Mouse (Mus musculus): ENCODE results near the gene Btnl1. TPM values are rescaled to one million over a fixed set of nuclear protein-coding genes. Genes with fewer than 3 reads are reported as not detected.

Btnl1 gene
- polyA plus RNA-seq, 1 experiment from 2014 or later = not detected

- 2% methylated on average over 24 of the region's 24 CpGs for WGBS
- TF ChIP-seq CTCF (IDR thresholded peaks at IDR 0.05) (no peak), EP300 (IDR thresholded peaks at IDR 0.05) (no peak)
- DNase-seq (ENCODE audit: low spot score) (peak; percentile 43), ATAC-seq (peak; percentile 49)
- no peaks in the 10 kb centered on the region for H3K9me3 ChIP-seq (ENCODE audit: low read length)
- no peaks in the 10 kb centered on the region for H3K36me3 ChIP-seq (ENCODE audit: insufficient read depth, low read length)
- H3K4me3 ChIP-seq (ENCODE audit: low read depth, low read length) = 0 out of 2 replicates have a peak overlapping the region, but pooled peaks have one; percentile 6
- H3K4me1 ChIP-seq (ENCODE audit: insufficient read depth, low read depth, low read length) = no peaks in the 10 kb centered on the region
- no peak overlapping the region for H3K9ac ChIP-seq (replicated peaks; ENCODE audit: low read depth)
- no peak overlapping the region for H3K27ac ChIP-seq (ENCODE audit: low read length)
- H3K4me2 ChIP-seq (replicated peaks; ENCODE audit: low read depth, low read length) = peak overlapping the region; percentile 33; the same call in 1 of the 2 replicates
- H3K27me3 ChIP-seq (replicated peaks; ENCODE audit: insufficient read depth, low read length) = no peaks in the 10 kb centered on the region
These were observed 15.4 kb downstream of the Btnl1 start for GRCm38 (mm10) chr17:34392321-34392720.

DNA sequence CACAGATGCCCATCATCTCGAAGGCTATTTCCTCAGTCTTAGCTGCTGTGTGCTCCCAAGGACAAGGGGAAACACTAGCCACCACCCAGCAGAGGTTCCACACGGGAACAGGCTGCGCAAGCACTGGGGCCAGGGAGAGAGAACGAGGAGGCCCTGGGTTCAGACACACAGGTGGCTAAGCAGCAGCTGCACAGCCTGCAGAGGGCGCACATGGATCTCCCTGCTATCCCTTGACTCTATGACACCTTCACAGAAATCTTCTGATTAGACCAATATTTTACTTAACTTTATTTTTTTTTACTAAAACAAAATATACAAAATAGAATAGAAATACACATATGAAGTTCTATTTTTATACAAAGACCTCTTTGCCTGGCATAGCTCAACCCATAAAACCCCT, 20.4 kb downstream of the Btnl1 start:
- WGBS = 70% methylated on average over 5 of the region's 5 CpGs
- ATAC-seq = no peak
- H3K27me3 ChIP-seq (replicated peaks; ENCODE audit: insufficient read depth, low read length) = no peaks in the 10 kb centered on the region
- no peak overlapping the region for H3K4me3 ChIP-seq (ENCODE audit: low read depth, low read length)
- no peaks in the 10 kb centered on the region for H3K4me1 ChIP-seq (ENCODE audit: insufficient read depth, low read depth, low read length)
- no peak overlapping the region for H3K4me2 ChIP-seq (replicated peaks; ENCODE audit: low read depth, low read length)
- H3K36me3 ChIP-seq (ENCODE audit: insufficient read depth, low read length) = no peaks in the 10 kb centered on the region
- H3K9me3 ChIP-seq (ENCODE audit: low read length) = no peaks in the 10 kb centered on the region
- TF ChIP-seq EP300 (IDR thresholded peaks at IDR 0.05) (no peak), CTCF (IDR thresholded peaks at IDR 0.05) (peak; percentile 24; the same call in 1 of the 2 replicates)
- no peak overlapping the region for H3K27ac ChIP-seq (ENCODE audit: low read length)
- DNase-seq (ENCODE audit: low spot score) = no peak
- no peak overlapping the region for H3K9ac ChIP-seq (replicated peaks; ENCODE audit: low read depth)

DNA sequence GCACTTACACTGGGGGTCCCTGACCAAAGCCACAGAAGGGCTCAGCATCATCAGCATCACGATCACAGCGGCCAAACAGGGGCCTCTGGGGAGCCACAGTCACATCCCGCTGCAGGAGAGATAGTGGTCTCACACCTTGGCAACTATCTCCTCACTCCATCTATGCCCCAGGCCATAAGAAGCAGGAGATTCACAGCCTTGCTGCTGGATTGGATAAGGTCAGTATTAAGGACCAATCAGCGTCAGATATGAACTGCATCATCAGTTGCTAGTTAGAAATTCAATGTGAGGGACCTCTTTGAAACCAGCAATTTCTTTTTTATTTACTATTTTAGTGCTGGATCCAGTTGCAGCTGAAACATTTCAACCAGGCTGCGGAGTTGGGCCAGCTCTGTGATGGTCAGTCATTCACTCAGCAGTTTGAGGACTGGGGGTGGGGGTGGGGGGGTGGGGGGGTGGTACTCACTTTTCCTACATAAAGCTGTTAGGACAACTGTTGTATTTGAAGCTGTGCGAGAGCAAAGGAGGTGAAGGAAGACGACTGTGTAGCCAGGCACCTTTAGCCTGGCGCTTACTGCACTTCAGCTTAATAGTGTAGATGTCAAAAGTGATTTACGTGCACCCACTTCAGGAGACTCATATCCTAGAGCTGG, 21.3 kb downstream of the Btnl1 start:
- Histone ChIP-seq H3K27me3 (replicated peaks; ENCODE audit: insufficient read depth, low read length) (no peaks in the 10 kb centered on the region), H3K27ac (ENCODE audit: low read length) (no peak overlapping the region)

DNA sequence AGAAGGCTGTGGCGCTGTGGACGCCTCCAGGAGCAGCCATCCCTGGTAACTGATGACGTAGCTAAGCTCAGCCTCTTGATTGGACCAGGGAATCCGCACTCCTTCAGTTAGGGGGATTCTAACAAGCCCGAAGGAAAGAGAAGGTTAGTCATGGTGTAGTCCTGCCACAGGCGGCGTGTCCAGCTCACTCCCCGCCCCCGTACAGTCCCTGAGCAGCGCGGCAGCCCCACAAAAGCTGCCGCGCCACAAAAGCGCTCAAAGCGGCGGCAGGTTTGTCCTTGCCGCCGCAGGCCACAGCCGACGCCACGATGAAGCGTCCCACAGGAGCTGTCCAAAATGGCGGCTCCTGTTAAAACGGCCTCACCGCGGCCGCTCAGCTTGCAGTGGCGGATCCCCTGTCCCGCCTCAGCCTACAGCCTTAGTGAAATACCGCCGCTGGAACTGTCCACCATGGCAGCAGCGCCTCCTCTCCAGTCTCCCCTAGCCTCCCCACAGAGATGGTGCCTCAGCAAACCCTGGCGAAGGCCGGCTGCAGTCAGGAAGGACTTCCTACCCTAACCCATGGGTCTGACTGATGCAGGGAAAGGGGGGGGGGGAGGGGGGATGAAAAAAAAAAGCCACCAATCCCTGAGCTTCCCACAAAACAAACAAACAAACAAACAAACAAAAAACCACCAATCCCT, 21.9 kb downstream of the Btnl1 start, which contains the start of gene BC051142:
Gene BC051142 (plus strand): TSS at position 110 of the 683 bp plus-strand sequence.
- Histone ChIP-seq H3K9ac (replicated peaks; ENCODE audit: low read depth) (0 out of 2 replicates have a peak within 1 kb of the TSS, but pooled peaks have one; percentile 39), H3K4me3 (ENCODE audit: low read depth, low read length) (peak within 1 kb of the TSS; percentile 42), H3K27me3 (replicated peaks; ENCODE audit: insufficient read depth, low read length) (no peaks in the 10 kb centered on the region), H3K27ac (ENCODE audit: low read length) (no peak within 1 kb of the TSS), H3K4me2 (replicated peaks; ENCODE audit: low read depth, low read length) (peak within 1 kb of the TSS; percentile 74), H3K4me1 (ENCODE audit: insufficient read depth, low read depth, low read length) (no peaks in the 10 kb centered on the region), H3K9me3 (ENCODE audit: low read length) (no peaks in the 10 kb centered on the region), H3K36me3 (ENCODE audit: insufficient read depth, low read length) (no peaks in the 10 kb centered on the region)
- TF ChIP-seq CTCF (IDR thresholded peaks at IDR 0.05) (no peak), EP300 (IDR thresholded peaks at IDR 0.05) (no peak)
- 7% methylated on average over 34 of the region's 34 CpGs for WGBS
- DNase-seq (ENCODE audit: low spot score) (peak; percentile 76), ATAC-seq (peak; percentile 94)

More for the DNA sequence above, 21.3 kb downstream of the Btnl1 start:
- DNase-seq (ENCODE audit: low spot score) = peak; percentile 86
- Histone ChIP-seq H3K9me3 (ENCODE audit: low read length) (no peaks in the 10 kb centered on the region), H3K36me3 (ENCODE audit: insufficient read depth, low read length) (no peaks in the 10 kb centered on the region), H3K4me3 (ENCODE audit: low read depth, low read length) (peak overlapping the region; percentile 42; the same call in 1 of the 2 replicates), H3K9ac (replicated peaks; ENCODE audit: low read depth) (no peak overlapping the region), H3K4me1 (ENCODE audit: insufficient read depth, low read depth, low read length) (no peaks in the 10 kb centered on the region), H3K4me2 (replicated peaks; ENCODE audit: low read depth, low read length) (peak overlapping the region; percentile 74)
- TF ChIP-seq CTCF (IDR thresholded peaks at IDR 0.05) (no peak), EP300 (IDR thresholded peaks at IDR 0.05) (no peak)
- ATAC-seq = peak; percentile 92
- 12% methylated on average over 9 of the region's 9 CpGs for whole genome bisulfite sequencing

DNA sequence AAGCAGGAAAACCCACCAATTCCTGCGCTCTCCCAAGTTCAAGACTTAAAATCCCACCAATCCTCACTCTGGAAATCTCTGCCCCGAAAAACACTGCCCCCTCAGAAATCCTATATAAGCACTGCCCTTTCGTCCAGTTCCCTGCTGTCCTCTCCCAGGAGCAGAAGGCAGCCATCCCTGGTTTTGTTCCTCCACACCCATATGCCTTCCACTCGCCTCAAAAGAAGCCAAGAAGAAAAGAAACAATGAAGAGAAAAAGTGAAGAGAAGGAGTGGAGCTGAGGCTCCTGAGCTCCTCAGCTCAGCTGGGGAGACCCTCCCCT, 22.4 kb downstream of the Btnl1 start:
- ATAC-seq (no peak), DNase-seq (ENCODE audit: low spot score) (no peak)
- 57% methylated on average over 4 of the region's 4 CpGs for WGBS
- Histone ChIP-seq H3K27me3 (replicated peaks; ENCODE audit: insufficient read depth, low read length) (no peaks in the 10 kb centered on the region), H3K9ac (replicated peaks; ENCODE audit: low read depth) (no peak overlapping the region), H3K4me3 (ENCODE audit: low read depth, low read length) (0 out of 2 replicates have a peak overlapping the region, but pooled peaks have one; percentile 42), H3K4me2 (replicated peaks; ENCODE audit: low read depth, low read length) (no peak overlapping the region), H3K27ac (ENCODE audit: low read length) (no peak overlapping the region), H3K9me3 (ENCODE audit: low read length) (no peaks in the 10 kb centered on the region), H3K36me3 (ENCODE audit: insufficient read depth, low read length) (no peaks in the 10 kb centered on the region), H3K4me1 (ENCODE audit: insufficient read depth, low read depth, low read length) (no peaks in the 10 kb centered on the region)
- TF ChIP-seq CTCF (IDR thresholded peaks at IDR 0.05) = no peak
- TF ChIP-seq EP300 (IDR thresholded peaks at IDR 0.05) = no peak

DNA sequence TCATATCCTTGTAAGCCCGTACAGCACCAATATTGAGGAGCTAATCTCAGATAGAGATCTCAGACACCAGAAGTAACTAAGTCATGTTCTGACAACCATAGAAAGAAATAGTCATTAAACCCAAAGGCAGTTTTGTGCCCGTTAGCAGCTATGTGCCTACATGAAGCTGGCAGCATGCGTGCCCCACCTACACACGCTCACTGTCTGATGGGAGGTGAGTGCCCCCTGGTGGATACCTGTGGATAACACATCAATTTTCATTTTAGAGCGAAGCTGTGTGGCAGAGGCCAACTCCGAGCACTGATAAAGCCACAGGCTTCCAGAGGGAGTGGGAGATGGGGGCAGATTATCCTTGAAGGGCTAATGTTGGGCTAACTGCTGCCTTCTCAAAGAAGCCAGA, 34.2 kb downstream of the Btnl1 start:
- TF ChIP-seq EP300 (IDR thresholded peaks at IDR 0.05) = no peak
- peak; percentile 88 for TF ChIP-seq CTCF (IDR thresholded peaks at IDR 0.05)
- Histone ChIP-seq H3K36me3 (ENCODE audit: insufficient read depth, low read length) (no peaks in the 10 kb centered on the region), H3K9ac (replicated peaks; ENCODE audit: low read depth) (no peak overlapping the region), H3K27ac (ENCODE audit: low read length) (no peak overlapping the region), H3K4me3 (ENCODE audit: low read depth, low read length) (no peak overlapping the region), H3K4me1 (ENCODE audit: insufficient read depth, low read depth, low read length) (no peaks in the 10 kb centered on the region), H3K4me2 (replicated peaks; ENCODE audit: low read depth, low read length) (no peak overlapping the region), H3K9me3 (ENCODE audit: low read length) (no peaks in the 10 kb centered on the region), H3K27me3 (replicated peaks; ENCODE audit: insufficient read depth, low read length) (no peaks in the 10 kb centered on the region)
- ATAC-seq (no peak), DNase-seq (ENCODE audit: low spot score) (peak; percentile 64)
- 20% methylated on average over 6 of the region's 6 CpGs for WGBS

Measured in lung, postnatal 0 days (tissue).